ENCODE assay signal across 23 mouse cellular contexts in the genomic region with DNA sequence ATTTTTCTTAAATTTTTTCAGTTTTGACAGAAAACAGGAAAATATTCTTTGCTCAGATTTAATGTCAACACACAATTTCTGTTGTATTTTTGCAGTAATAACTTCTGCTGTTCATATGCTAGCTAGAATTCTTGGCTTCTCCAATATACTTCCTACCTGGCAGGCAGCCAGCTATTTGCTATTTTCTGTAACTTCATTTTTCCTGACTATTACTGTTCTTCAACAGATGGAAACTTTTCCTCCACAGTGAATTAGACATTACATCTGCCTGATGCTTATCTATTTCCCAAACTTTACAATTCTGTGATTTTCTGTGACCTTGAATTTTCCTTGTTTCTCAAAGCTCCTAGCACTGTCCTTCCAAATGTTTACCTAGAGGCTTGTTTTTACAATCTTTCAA. TPM values are rescaled to one million over a fixed set of nuclear protein-coding genes. Genes with fewer than 3 reads are reported as not detected.
"Had no signal": no experiment of that assay in that cellular context is flagged by ENCODE, and none has a peak within 500 bp of the region (broad histone marks: within the 10 kb centered on the region; RNA-seq: fewer than 3 reads in every experiment).

No protein-coding gene starts in this region.

- ATAC-seq: liver, embryonic 12.5 days; midbrain, embryonic 16.5 days had no signal

- DNase-seq: lung, adult 2 months; midbrain, embryonic 14.5 days; thymus, adult 2 months; thymus, postnatal 25 days; thymus, postnatal 4 days had no signal

- H3K4me1 ChIP-seq: liver, embryonic 12.5 days; midbrain, embryonic 10.5 days; midbrain, embryonic 12.5 days; neural tube, embryonic 13.5 days; neural tube, embryonic 15.5 days; stomach, embryonic 15.5 days had no signal

- H3K4me3 ChIP-seq: liver, embryonic 12.5 days; midbrain, embryonic 10.5 days; midbrain, embryonic 12.5 days; myocyte; neural tube, embryonic 13.5 days; neural tube, embryonic 15.5 days; stomach, embryonic 15.5 days had no signal

- H3K36me3 ChIP-seq: liver, embryonic 12.5 days; midbrain, embryonic 10.5 days; midbrain, embryonic 12.5 days; neural tube, embryonic 13.5 days; neural tube, embryonic 15.5 days; stomach, embryonic 15.5 days had no signal

- H3K27ac ChIP-seq: liver, embryonic 12.5 days; liver, embryonic 14.5 days; midbrain, embryonic 10.5 days; midbrain, embryonic 12.5 days; neural tube, embryonic 13.5 days; neural tube, embryonic 15.5 days; stomach, embryonic 15.5 days; stomach, postnatal 0 days had no signal

- H3K27me3 ChIP-seq: liver, embryonic 12.5 days; midbrain, embryonic 12.5 days; neural tube, embryonic 13.5 days; neural tube, embryonic 15.5 days; stomach, embryonic 15.5 days had no signal

- H3K4me2 ChIP-seq: liver, embryonic 12.5 days; midbrain, embryonic 12.5 days; neural tube, embryonic 13.5 days; neural tube, embryonic 15.5 days; stomach, embryonic 15.5 days had no signal

- H3K9me3 ChIP-seq: liver, embryonic 12.5 days; stomach, embryonic 15.5 days had no signal

- H3K9ac ChIP-seq: liver, embryonic 12.5 days; liver, embryonic 14.5 days; midbrain, embryonic 12.5 days; neural tube, embryonic 13.5 days; neural tube, embryonic 15.5 days; stomach, embryonic 15.5 days had no signal

RNA-seq across cellular contexts. Expression of a gene that starts 0.6 kb away (rescaled TPM):
- total RNA-seq: liver, adult 2 months; megakaryocyte, adult 5-6 weeks; megakaryocyte-erythroid progenitor cell, adult 5-6 weeks had no signal
- polyA plus RNA-seq: liver, adult 2 months; liver, embryonic 12.5 days; liver, embryonic 14.5 days; liver, embryonic 16.5 days; lung, adult 2 months; midbrain, embryonic 10.5 days; midbrain, embryonic 12.5 days; midbrain, embryonic 14.5 days; midbrain, embryonic 16.5 days; myocyte; neural tube, embryonic 11.5 days; neural tube, embryonic 13.5 days; neural tube, embryonic 15.5 days; spleen, adult 2 months; stomach, embryonic 15.5 days; stomach, postnatal 0 days; testis, adult 2 months; thymus, adult 2 months; urinary bladder, adult 2 months had no signal

RNA-seq across cellular contexts. Expression of a gene that starts 42.2 kb away (rescaled TPM):
- total RNA-seq: liver, adult 2 months; megakaryocyte, adult 5-6 weeks; megakaryocyte-erythroid progenitor cell, adult 5-6 weeks had no signal
- polyA plus RNA-seq: liver, adult 2 months; liver, embryonic 12.5 days; liver, embryonic 14.5 days; liver, embryonic 16.5 days; lung, adult 2 months; midbrain, embryonic 10.5 days; midbrain, embryonic 12.5 days; midbrain, embryonic 14.5 days; midbrain, embryonic 16.5 days; myocyte; neural tube, embryonic 11.5 days; neural tube, embryonic 13.5 days; neural tube, embryonic 15.5 days; spleen, adult 2 months; stomach, embryonic 15.5 days; stomach, postnatal 0 days; testis, adult 2 months; thymus, adult 2 months; urinary bladder, adult 2 months had no signal
